Mouse (Mus musculus) limb, embryonic 14.5 days (tissue): ENCODE results near the gene Lrmda. TPM values are rescaled to one million over a fixed set of nuclear protein-coding genes. Genes with fewer than 3 reads are reported as not detected.

Experiments
- ATAC-seq: fragments of 200-750 bp; cut with Nextera tagmentation; 2 replicates; pipeline ENCODE4 v1.8.0; 2017; ENCODE audit warnings: low read depth, moderate number of reproducible peaks, moderate TSS enrichment; ENCODE audit not compliant: low FRiP score
- DNase-seq: peaks from one replicate; pipeline ENCODE4 v3.0.0-alpha.2; 2015; ENCODE audit warnings: low spot score
- H3K27ac ChIP-seq: fragments of 300-500 bp; sonication (generic); replicated peaks from 2 replicates; pipeline ENCODE4 v1.5.1; 2014; ENCODE audit warnings: low read depth, mild to moderate bottlenecking, low read length, moderate library complexity, mixed read lengths
- H3K27me3 ChIP-seq: fragments of 300-500 bp; sonication (generic); 2 replicates; pipeline ENCODE4 v1.6.1; 2014; ENCODE audit warnings: low read length, mixed read lengths; ENCODE audit not compliant: control insufficient read depth, insufficient read depth
- H3K36me3 ChIP-seq: fragments of 300-500 bp; sonication (generic); 2 replicates; pipeline ENCODE4 v1.6.1; 2014; ENCODE audit warnings: mild to moderate bottlenecking, low read length, moderate library complexity, mixed read lengths; ENCODE audit not compliant: control insufficient read depth, insufficient read depth
- H3K4me1 ChIP-seq: fragments of 300-500 bp; sonication (generic); 2 replicates; pipeline ENCODE4 v1.6.1; 2014; ENCODE audit warnings: antibody characterized with exemption, low read length, mixed read lengths; ENCODE audit not compliant: control insufficient read depth, insufficient read depth
- H3K4me2 ChIP-seq: fragments of 300-500 bp; sonication (generic); replicated peaks from 2 replicates; pipeline ENCODE4 v1.6.1; 2014; ENCODE audit warnings: low read depth, mild to moderate bottlenecking, low read length, moderate library complexity; ENCODE audit not compliant: severe bottlenecking
- H3K4me3 ChIP-seq: fragments of 300-500 bp; sonication (generic); replicated peaks from 2 replicates; pipeline ENCODE4 v1.5.1; 2014; ENCODE audit warnings: low read length
- H3K9ac ChIP-seq: fragments of 300-500 bp; sonication (generic); 2 replicates; pipeline ENCODE4 v1.6.1; 2014; ENCODE audit warnings: mild to moderate bottlenecking, low read depth, low read length, moderate library complexity; ENCODE audit not compliant: severe bottlenecking
- H3K9me3 ChIP-seq: fragments of 300-500 bp; sonication (generic); 2 replicates; pipeline ENCODE4 v1.6.1; 2016; ENCODE audit warnings: low read length; ENCODE audit not compliant: control insufficient read depth
- POLR2A ChIP-seq: fragments of 200-500 bp; IDR thresholded peaks from 2 replicates; pipeline ENCODE4 v1.8.0; 2012; ENCODE audit warnings: inconsistent platforms, mild to moderate bottlenecking, moderate library complexity, borderline replicate concordance; ENCODE audit not compliant: insufficient read depth, insufficient read length; ENCODE audit errors: extremely low read depth
- WGBS: fragments of 180-500 bp; shearing (Covaris S2); extraction: QIAGEN DNeasy Blood & Tissue Kit; methylation state at CpG from one replicate; pipeline ENCODE4 v1.1.7; 2014; 5-methylcytosine and 5-hydroxymethylcytosine counted together
- polyA plus RNA-seq, 2 experiments: library from polyadenylated mRNA; depleted of rRNA in 1 of 2; stranded (reverse) in 1 of 2; unstranded in 1 of 2; fragments of >200 nt; fragmentation: Nextera tagmentation in 1 of 2; extraction: Ambion mirVana in 1 of 2; gene quantifications; 2 replicates each; pipeline versions ENCODE4 v1.2.1 to v1.2.3; 2012 to 2014

The Lrmda gene
- polyA plus RNA-seq, 2 experiments, result 0.08 to 0.72 TPM

GRCm38 (mm10) chr14:22083931-22084330 lies 64.4 kb downstream of the Lrmda start:
- no peaks in the 10 kb centered on the region for H3K36me3 ChIP-seq
- H3K4me1 ChIP-seq, result no peaks in the 10 kb centered on the region
- H3K9me3 ChIP-seq, result 0 out of 2 replicates have a peak, but pooled peaks cover 6% of the 10 kb centered on the region
- no peak for TF ChIP-seq POLR2A
- no peaks in the 10 kb centered on the region for H3K27me3 ChIP-seq
- H3K9ac ChIP-seq, result no peak overlapping the region
- ATAC-seq, result no peak
- H3K4me3 ChIP-seq, result no peak overlapping the region
- WGBS, result 60% methylated on average over 3 of the region's 3 CpGs
- DNase-seq, result no peak
- H3K27ac ChIP-seq, result no peak overlapping the region
- no peak overlapping the region for H3K4me2 ChIP-seq

DNA sequence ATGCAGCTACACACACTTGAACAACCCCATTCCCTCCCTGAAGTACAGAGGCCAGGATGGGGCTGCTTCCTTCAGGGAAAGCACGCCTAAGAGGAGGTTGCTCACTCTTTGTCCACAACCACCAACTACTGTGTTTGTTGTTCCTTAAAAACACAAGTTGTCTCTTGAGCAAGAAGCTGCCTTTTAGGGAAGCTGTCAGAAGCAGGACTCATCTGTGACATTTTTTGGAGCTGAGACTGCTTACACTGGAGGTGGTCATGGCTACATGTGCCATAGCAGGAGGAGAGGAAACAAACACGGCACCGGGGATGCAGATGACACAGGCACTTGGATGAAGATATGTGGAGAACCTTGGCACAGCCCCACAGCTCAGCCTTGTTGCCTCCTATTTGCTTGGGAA lies 65.9 kb downstream of the Lrmda start:
- H3K4me2 ChIP-seq, result no peak overlapping the region
- H3K4me1 ChIP-seq, result peaks cover 13% of the 10 kb centered on the region
- 84% methylated on average over 3 of the region's 3 CpGs for WGBS
- 0 out of 2 replicates have a peak, but pooled peaks cover 6% of the 10 kb centered on the region for H3K9me3 ChIP-seq
- ATAC-seq (no peak), DNase-seq (no peak)
- H3K4me3 ChIP-seq, result no peak overlapping the region
- H3K9ac ChIP-seq, result no peak overlapping the region
- no peak for TF ChIP-seq POLR2A
- H3K27ac ChIP-seq, result no peak overlapping the region
- H3K27me3 ChIP-seq, result no peaks in the 10 kb centered on the region
- H3K36me3 ChIP-seq, result no peaks in the 10 kb centered on the region

DNA sequence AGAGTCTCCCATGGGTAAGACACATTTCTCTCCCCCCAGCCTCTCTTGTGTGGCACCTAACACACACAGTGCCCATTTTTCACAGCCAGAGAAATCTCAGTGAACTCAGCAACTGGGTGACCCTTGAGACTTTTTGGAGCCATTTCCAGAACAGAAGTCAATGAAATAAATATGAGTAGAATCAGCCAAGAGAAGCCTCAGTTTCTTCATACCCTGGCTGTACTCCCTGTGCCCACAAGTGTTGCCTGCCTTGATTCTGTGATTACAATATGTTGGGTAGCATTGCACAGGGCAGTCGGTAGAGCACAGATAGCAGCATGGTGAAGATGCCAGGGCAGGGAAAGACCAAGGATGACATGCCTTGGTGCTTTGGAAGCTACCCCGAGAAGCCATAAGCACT lies 69.1 kb downstream of the Lrmda start:
- 96% methylated on average over 2 of the region's 2 CpGs for WGBS
- TF ChIP-seq POLR2A, result no peak
- DNase-seq, result no peak
- no peaks in the 10 kb centered on the region for H3K36me3 ChIP-seq
- no peak overlapping the region for H3K27ac ChIP-seq
- no peak overlapping the region for H3K4me3 ChIP-seq
- no peak overlapping the region for H3K4me2 ChIP-seq
- 0 out of 2 replicates have a peak, but pooled peaks cover 6% of the 10 kb centered on the region for H3K9me3 ChIP-seq
- ATAC-seq, result no peak
- H3K27me3 ChIP-seq, result no peaks in the 10 kb centered on the region
- no peak overlapping the region for H3K9ac ChIP-seq
- H3K4me1 ChIP-seq, result peaks cover 25% of the 10 kb centered on the region

GRCm38 (mm10) chr14:22089331-22089730 lies 69.8 kb downstream of the Lrmda start:
- no peak for TF ChIP-seq POLR2A
- H3K4me2 ChIP-seq, result no peak overlapping the region
- no peaks in the 10 kb centered on the region for H3K27me3 ChIP-seq
- 0 out of 2 replicates have a peak, but pooled peaks cover 6% of the 10 kb centered on the region for H3K9me3 ChIP-seq
- H3K27ac ChIP-seq, result no peak overlapping the region
- DNase-seq (no peak), ATAC-seq (no peak)
- peaks cover 25% of the 10 kb centered on the region for H3K4me1 ChIP-seq
- H3K4me3 ChIP-seq, result no peak overlapping the region
- no peak overlapping the region for H3K9ac ChIP-seq
- no peaks in the 10 kb centered on the region for H3K36me3 ChIP-seq
- 66% methylated on average over 7 of the region's 7 CpGs for WGBS

DNA sequence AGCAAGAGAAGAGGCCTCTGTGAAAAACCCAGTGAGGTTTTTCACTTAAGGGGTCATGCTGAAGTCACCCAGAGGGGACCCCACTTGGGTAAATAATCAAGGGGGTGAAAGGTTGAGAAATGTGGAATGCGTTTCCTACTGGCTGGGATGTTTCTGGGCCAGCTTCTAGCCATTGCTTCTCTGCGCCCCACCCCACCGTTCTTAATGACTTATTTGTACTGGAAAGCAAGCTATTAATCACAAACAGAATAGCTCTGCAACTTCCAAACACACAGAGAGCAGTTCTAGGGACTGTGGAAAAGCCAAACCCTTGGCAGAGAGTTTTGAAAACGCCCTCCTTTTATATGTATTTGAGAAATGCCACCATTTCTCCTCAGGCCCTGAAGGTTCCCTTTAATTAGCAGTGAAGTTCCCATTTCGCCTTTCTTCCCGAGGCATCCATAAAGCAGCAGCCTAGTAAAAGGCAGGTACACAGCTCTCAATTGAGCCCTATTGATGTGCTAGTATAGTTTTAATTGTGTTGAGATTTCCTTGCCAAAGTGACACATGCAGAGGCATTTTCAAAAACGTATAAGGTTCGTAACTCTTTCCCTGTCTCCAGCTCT lies 70.5 kb downstream of the Lrmda start:
- DNase-seq, result peak; percentile 58
- Histone ChIP-seq H3K36me3 (no peaks in the 10 kb centered on the region), H3K27ac (no peak overlapping the region), H3K4me2 (0 out of 2 replicates have a peak overlapping the region, but pooled peaks have one; percentile 8), H3K4me1 (peaks cover 25% of the 10 kb centered on the region), H3K9ac (no peak overlapping the region), H3K4me3 (no peak overlapping the region), H3K27me3 (no peaks in the 10 kb centered on the region), H3K9me3 (0 out of 2 replicates have a peak, but pooled peaks cover 6% of the 10 kb centered on the region)
- no peak for ATAC-seq
- WGBS, result 16% methylated on average over 8 of the region's 8 CpGs
- no peak for TF ChIP-seq POLR2A
